Mouse (Mus musculus) myocyte (in vitro differentiated cells): ENCODE measurements at regions not wholly inside any gene's neighbourhood (a gene's known extent, or its start where the extent isn't known, plus 50 kb on each side); places are given as distances from the start of the nearest gene placed in this dataset.

Experiments used
- E2F4 ChIP-seq: IDR thresholded peaks from one replicate; pipeline ENCODE4 v1.6.1; 2011; ENCODE audit warnings: mild to moderate bottlenecking, control low read depth, moderate library complexity; ENCODE audit not compliant: insufficient read depth
- MAX ChIP-seq: IDR thresholded peaks from one replicate; pipeline ENCODE4 v1.6.1; 2011; ENCODE audit warnings: low read depth, mild to moderate bottlenecking, control low read depth
- MYOD1 ChIP-seq, 3 experiments: IDR thresholded peaks; one replicate each; pipeline ENCODE4 v1.6.1; 2011; ENCODE audit warnings: control low read depth in 2 of 3, low read depth in 2 of 3, mild to moderate bottlenecking in 2 of 3, moderate library complexity in 1 of 3; ENCODE audit not compliant: insufficient read length in 2 of 3, control insufficient read depth in 1 of 3

- TF ChIP-seq MYOD1 (IDR thresholded peaks at IDR 0.05; ENCODE audit: control insufficient read depth in 1 of 3, insufficient read length in 2 of 3, low read depth in 2 of 3) = no peak
- no peak for TF ChIP-seq E2F4
- TF ChIP-seq MAX = no peak
Measured at GRCm38 (mm10) chr12:77788273-77788672, 405.8 kb upstream of the Gm6657 start.
